Mouse (Mus musculus) bone marrow, adult 2 months (tissue): ENCODE results near the gene Stk10. TPM values are rescaled to one million over a fixed set of nuclear protein-coding genes. Genes with fewer than 3 reads are reported as not detected.

ENCODE experiments used
- H3K27ac ChIP-seq: fragments of 200-500 bp; 2 replicates; pipeline ENCODE4 v1.5.1; 2012; ENCODE audit warnings: low read depth, mild to moderate bottlenecking, control low read depth, inconsistent platforms, low read length; ENCODE audit not compliant: control insufficient read depth, poor library complexity, insufficient read depth
- H3K4me1 ChIP-seq: fragments of 200-500 bp; 2 replicates; pipeline ENCODE4 v1.6.1; 2011; ENCODE audit warnings: low read length; ENCODE audit not compliant: control insufficient read depth, insufficient read depth
- H3K4me3 ChIP-seq: fragments of 200-500 bp; replicated peaks from 2 replicates; pipeline ENCODE3; 2011; ENCODE audit warnings: mild to moderate bottlenecking, low read depth, low read length, control low read depth; ENCODE audit not compliant: control insufficient read depth
- CTCF ChIP-seq: fragments of 200-500 bp; IDR thresholded peaks from 2 replicates; pipeline ENCODE4 v1.5.1; 2011; ENCODE audit warnings: low read length, control low read depth; ENCODE audit not compliant: control insufficient read depth, insufficient read depth
- POLR2A ChIP-seq: fragments of 200-500 bp; IDR thresholded peaks from 2 replicates; pipeline ENCODE4 v1.6.1; 2011; ENCODE audit warnings: low read depth, mild to moderate bottlenecking, control low read depth, low read length, borderline replicate concordance; ENCODE audit not compliant: control insufficient read depth
- WGBS: fragments of 180-500 bp; shearing (Covaris S2); methylation state at CpG from one replicate; pipeline ENCODE4 v1.1.7; 2018; 5-methylcytosine and 5-hydroxymethylcytosine counted together
- polyA plus RNA-seq: library from polyadenylated mRNA; stranded (reverse); fragments of >200 nt; gene quantifications from 2 replicates; pipeline ENCODE4 v1.2.4, GENCODE M21; 2011; ENCODE audit warnings: low replicate concordance; ENCODE audit not compliant: missing spikeins, insufficient read depth, insufficient read length

The Stk10 gene
- polyA plus RNA-seq, 1 experiment: 23.9 TPM

- 67% methylated on average over 6 of the region's 6 CpGs for WGBS
- Histone ChIP-seq H3K4me1 (peaks cover 5% of the 10 kb centered on the region; the same call in 1 of the 2 replicates), H3K27ac (no peak overlapping the region), H3K4me3 (no peak overlapping the region)
- TF ChIP-seq POLR2A: no peak
- no peak for TF ChIP-seq CTCF
Observed at GRCm38 (mm10) chr11:32619866-32620456, 86.9 kb downstream of the Stk10 start.

GRCm38 (mm10) chr11:32621831-32622478, 88.8 kb downstream of the Stk10 start:
- Histone ChIP-seq H3K4me3 (no peak overlapping the region), H3K4me1 (peaks cover 5% of the 10 kb centered on the region; the same call in 1 of the 2 replicates), H3K27ac (no peak overlapping the region)
- 83% methylated on average over 12 of the region's 12 CpGs for WGBS
- TF ChIP-seq CTCF (no peak), POLR2A (no peak)

GRCm38 (mm10) chr11:32622479-32623190, 89.5 kb downstream of the Stk10 start:
- H3K27ac ChIP-seq: no peak overlapping the region
- WGBS: 84% methylated on average over 13 of the region's 13 CpGs
- TF ChIP-seq POLR2A: no peak
- no peak for TF ChIP-seq CTCF
- no peak overlapping the region for H3K4me3 ChIP-seq
- peaks cover 5% of the 10 kb centered on the region; the same call in 1 of the 2 replicates for H3K4me1 ChIP-seq

- TF ChIP-seq POLR2A (no peak), CTCF (no peak)
- Histone ChIP-seq H3K27ac (no peak overlapping the region), H3K4me1 (peaks cover 6% of the 10 kb centered on the region), H3K4me3 (no peak overlapping the region)
- 88% methylated on average over 5 of the region's 5 CpGs for WGBS
Observed at GRCm38 (mm10) chr11:32623236-32623635, 90.1 kb downstream of the Stk10 start.

GRCm38 (mm10) chr11:32623912-32624311, 90.8 kb downstream of the Stk10 start:
- Histone ChIP-seq H3K4me3 (no peak overlapping the region), H3K27ac (no peak overlapping the region), H3K4me1 (peaks cover 7% of the 10 kb centered on the region)
- WGBS: 91% methylated on average over 6 of the region's 6 CpGs
- TF ChIP-seq CTCF: no peak
- TF ChIP-seq POLR2A: no peak

- Histone ChIP-seq H3K4me3 (no peak overlapping the region), H3K27ac (no peak overlapping the region), H3K4me1 (peaks cover 2% of the 10 kb centered on the region)
- 43% methylated on average over 1 of the region's 1 CpGs for WGBS
- TF ChIP-seq POLR2A: no peak
- peak; percentile 79 for TF ChIP-seq CTCF
Observed at GRCm38 (mm10) chr11:32625677-32626076, 92.6 kb downstream of the Stk10 start.

GRCm38 (mm10) chr11:32626079-32626478, 93.0 kb downstream of the Stk10 start:
- no peak for TF ChIP-seq CTCF
- TF ChIP-seq POLR2A: no peak
- H3K27ac ChIP-seq: no peak overlapping the region
- 85% methylated on average over 6 of the region's 6 CpGs for WGBS
- peaks cover 2% of the 10 kb centered on the region for H3K4me1 ChIP-seq
- no peak overlapping the region for H3K4me3 ChIP-seq

GRCm38 (mm10) chr11:32627900-32628299, 94.8 kb downstream of the Stk10 start:
- H3K4me3 ChIP-seq: no peak overlapping the region
- H3K27ac ChIP-seq: no peak overlapping the region
- no peak for TF ChIP-seq CTCF
- TF ChIP-seq POLR2A: no peak
- peaks cover 2% of the 10 kb centered on the region for H3K4me1 ChIP-seq
- WGBS: 59% methylated on average over 6 of the region's 6 CpGs
